Mouse (Mus musculus) kidney, adult 18-20 months (tissue): ENCODE measurements at regions not wholly inside any gene's neighbourhood (a gene's known extent, or its start where the extent isn't known, plus 50 kb on each side); places are given as distances from the start of the nearest gene placed in this dataset.

ENCODE experiments used
- DNase-seq: peaks from one replicate; pipeline ENCODE4 v3.0.0; 2021

GRCm38 (mm10) chr3:52693813-52694212 lies 323.2 kb downstream of the Cog6 start:
- no peak for DNase-seq

GRCm38 (mm10) chr3:52685434-52686181 lies 331.4 kb downstream of the Cog6 start:
- peak; percentile 60 for DNase-seq

- DNase-seq = no peak
Observed at GRCm38 (mm10) chr3:52680824-52681388, 336.1 kb downstream of the Cog6 start.

GRCm38 (mm10) chr3:52676886-52677670 lies 340.0 kb downstream of the Cog6 start:
- no peak for DNase-seq

- DNase-seq = no peak
Observed at GRCm38 (mm10) chr3:52670628-52671028, 346.4 kb downstream of the Cog6 start.

GRCm38 (mm10) chr3:52663161-52663602 lies 353.9 kb downstream of the Cog6 start:
- DNase-seq = no peak

GRCm38 (mm10) chr3:52662164-52662908 lies 354.7 kb downstream of the Cog6 start:
- no peak for DNase-seq

- no peak for DNase-seq
Observed at GRCm38 (mm10) chr3:52653006-52653405, 364.0 kb downstream of the Cog6 start.

- no peak for DNase-seq
Observed at GRCm38 (mm10) chr3:52652476-52652870, 364.6 kb downstream of the Cog6 start.

GRCm38 (mm10) chr3:52651862-52652475 lies 365.1 kb downstream of the Cog6 start:
- no peak for DNase-seq

GRCm38 (mm10) chr3:52650071-52650470 lies 367.0 kb downstream of the Cog6 start:
- DNase-seq = no peak

- no peak for DNase-seq
Observed at GRCm38 (mm10) chr3:52648836-52649500, 368.1 kb downstream of the Cog6 start.

- DNase-seq = no peak
Observed at GRCm38 (mm10) chr3:52647900-52648299, 369.1 kb downstream of the Cog6 start.

GRCm38 (mm10) chr3:52647161-52647692 lies 369.8 kb downstream of the Cog6 start:
- DNase-seq = no peak

GRCm38 (mm10) chr3:52645156-52645555 lies 371.9 kb downstream of the Cog6 start:
- no peak for DNase-seq

- DNase-seq = no peak
Observed at GRCm38 (mm10) chr3:52644178-52645128, 372.6 kb downstream of the Cog6 start.

- DNase-seq = no peak
Observed at GRCm38 (mm10) chr3:52643796-52644177, 373.2 kb downstream of the Cog6 start.

- DNase-seq = no peak
Observed at GRCm38 (mm10) chr3:52643100-52643551, 373.9 kb downstream of the Cog6 start.

- DNase-seq = no peak
Observed at GRCm38 (mm10) chr3:52641226-52642181, 373.4 kb downstream of the Foxo1 start.
